13 mouse cellular contexts compared by ENCODE assay signal in genomic region chr5:64566451-64567390, GRCm38 (mm10).
A peak's percentile ranks its signal among the peaks of the same experiment; 100 is the strongest.
DNase-seq lines count a peak whose midpoint lies in the region; ATAC-seq and TF ChIP-seq lines count a peak whose summit lies in the region.
"Had no signal": no experiment of that assay in that cellular context is flagged by ENCODE, and none has a peak within 500 bp of the region (broad histone marks: within the 10 kb centered on the region; RNA-seq: fewer than 3 reads in every experiment).

No protein-coding gene starts in this region.

- no peak overlapping the region for H3K9ac ChIP-seq in forebrain, embryonic 11.5 days (ENCODE audit: low read length)
- H3K9ac ChIP-seq in forebrain, postnatal 0 days = no peak overlapping the region
- no peak overlapping the region for H3K9ac ChIP-seq in lung, postnatal 0 days (replicated peaks; ENCODE audit: low read depth)
- no peak overlapping the region for H3K9ac ChIP-seq in limb, embryonic 12.5 days (replicated peaks)
- H3K9ac ChIP-seq in hindbrain, embryonic 11.5 days (ENCODE audit: low read depth, low read length) = no peak overlapping the region
- H3K9ac ChIP-seq: neural tube, embryonic 15.5 days had no signal

- no peaks in the 10 kb centered on the region for H3K27me3 ChIP-seq in forebrain, embryonic 11.5 days (ENCODE audit: control insufficient read depth, insufficient read depth, low read length)
- no peaks in the 10 kb centered on the region for H3K27me3 ChIP-seq in forebrain, postnatal 0 days (ENCODE audit: insufficient read depth, low read length)
- H3K27me3 ChIP-seq in lung, postnatal 0 days (replicated peaks; ENCODE audit: insufficient read depth, low read length) = no peaks in the 10 kb centered on the region
- H3K27me3 ChIP-seq in limb, embryonic 12.5 days = no peaks in the 10 kb centered on the region
- H3K27me3 ChIP-seq in hindbrain, embryonic 11.5 days (ENCODE audit: control insufficient read depth, insufficient read depth, low read length) = no peaks in the 10 kb centered on the region
- H3K27me3 ChIP-seq: neural tube, embryonic 15.5 days had no signal

- 90% methylated on average over 13 of the region's 13 CpGs for WGBS in forebrain, embryonic 11.5 days
- WGBS in forebrain, postnatal 0 days = 94% methylated on average over 13 of the region's 13 CpGs
- 73% methylated on average over 13 of the region's 13 CpGs for WGBS in lung, postnatal 0 days
- WGBS in limb, embryonic 12.5 days = 72% methylated on average over 13 of the region's 13 CpGs
- 84% methylated on average over 13 of the region's 13 CpGs for WGBS in hindbrain, embryonic 11.5 days

- H3K27ac ChIP-seq in forebrain, embryonic 11.5 days (ENCODE audit: low read depth, low read length) = no peak overlapping the region
- H3K27ac ChIP-seq in forebrain, postnatal 0 days (ENCODE audit: low read depth, low read length) = no peak overlapping the region
- no peak overlapping the region for H3K27ac ChIP-seq in lung, postnatal 0 days (ENCODE audit: low read length)
- 0 out of 2 replicates have a peak overlapping the region, but pooled peaks have one; percentile 5 for H3K27ac ChIP-seq in limb, embryonic 12.5 days
- H3K27ac ChIP-seq in hindbrain, embryonic 11.5 days (ENCODE audit: low read depth, low read length) = no peak overlapping the region
- H3K27ac ChIP-seq: neural tube, embryonic 15.5 days had no signal

- no peak for TF ChIP-seq EP300 in lung, postnatal 0 days (IDR thresholded peaks at IDR 0.05)

- H3K36me3 ChIP-seq in forebrain, embryonic 11.5 days (ENCODE audit: control insufficient read depth, insufficient read depth, low read length) = no peaks in the 10 kb centered on the region
- no peaks in the 10 kb centered on the region for H3K36me3 ChIP-seq in forebrain, postnatal 0 days (ENCODE audit: insufficient read depth)
- H3K36me3 ChIP-seq in lung, postnatal 0 days (ENCODE audit: insufficient read depth, low read length) = no peaks in the 10 kb centered on the region
- H3K36me3 ChIP-seq in limb, embryonic 12.5 days = no peaks in the 10 kb centered on the region
- H3K36me3 ChIP-seq in hindbrain, embryonic 11.5 days (ENCODE audit: control insufficient read depth, insufficient read depth, low read length) = no peaks in the 10 kb centered on the region
- H3K36me3 ChIP-seq: neural tube, embryonic 15.5 days had no signal

- no peak for ATAC-seq in forebrain, embryonic 11.5 days (replicated peaks; ENCODE audit: low FRiP score)
- ATAC-seq in forebrain, postnatal 0 days = no peak
- no peak for ATAC-seq in lung, postnatal 0 days
- ATAC-seq in limb, embryonic 12.5 days (ENCODE audit: insufficient number of reproducible peaks, insufficient read depth, low FRiP score, low TSS enrichment, low read depth) = peak; percentile 42; the same call in 1 of the 2 replicates
- ATAC-seq in megakaryocyte progenitor cell, adult 5-6 weeks (replicated peaks; ENCODE audit: poor library complexity) = peak; percentile 50
- ATAC-seq in cerebellum, adult (ENCODE audit: insufficient number of reproducible peaks, low FRiP score, low TSS enrichment) = no peak
- no peak for ATAC-seq in hindbrain, embryonic 11.5 days (ENCODE audit: low FRiP score)

- H3K4me3 ChIP-seq in forebrain, embryonic 11.5 days (ENCODE audit: low read depth, low read length) = no peak overlapping the region
- H3K4me3 ChIP-seq in forebrain, postnatal 0 days (ENCODE audit: low read depth, low read length) = no peak overlapping the region
- H3K4me3 ChIP-seq in lung, postnatal 0 days (ENCODE audit: low read depth, low read length) = no peak overlapping the region
- H3K4me3 ChIP-seq in limb, embryonic 12.5 days (replicated peaks) = no peak overlapping the region
- no peak overlapping the region for H3K4me3 ChIP-seq in hindbrain, embryonic 11.5 days (ENCODE audit: low read depth, low read length)
- H3K4me3 ChIP-seq: neural tube, embryonic 15.5 days had no signal

- no peaks in the 10 kb centered on the region for H3K9me3 ChIP-seq in forebrain, embryonic 11.5 days (ENCODE audit: control insufficient read depth, low read length)
- H3K9me3 ChIP-seq in forebrain, postnatal 0 days (ENCODE audit: low read length) = no peaks in the 10 kb centered on the region
- H3K9me3 ChIP-seq in lung, postnatal 0 days (ENCODE audit: low read length) = no peaks in the 10 kb centered on the region
- no peaks in the 10 kb centered on the region for H3K9me3 ChIP-seq in limb, embryonic 12.5 days
- H3K9me3 ChIP-seq in hindbrain, embryonic 11.5 days (ENCODE audit: control insufficient read depth, low read length) = no peaks in the 10 kb centered on the region
- H3K9me3 ChIP-seq: neural tube, embryonic 15.5 days had no signal

- no peak overlapping the region for H3K4me2 ChIP-seq in forebrain, embryonic 11.5 days (ENCODE audit: low read depth, low read length, severe bottlenecking)
- H3K4me2 ChIP-seq in forebrain, postnatal 0 days (ENCODE audit: low read depth) = no peak overlapping the region
- H3K4me2 ChIP-seq in lung, postnatal 0 days (replicated peaks; ENCODE audit: low read depth, low read length) = no peak overlapping the region
- H3K4me2 ChIP-seq in limb, embryonic 12.5 days = no peak overlapping the region
- H3K4me2 ChIP-seq in hindbrain, embryonic 11.5 days (replicated peaks; ENCODE audit: low read depth, low read length) = no peak overlapping the region
- H3K4me2 ChIP-seq: neural tube, embryonic 15.5 days had no signal

- no peak for TF ChIP-seq CTCF in forebrain, postnatal 0 days (IDR thresholded peaks at IDR 0.05; ENCODE audit: low read depth)
- no peak for TF ChIP-seq CTCF in lung, postnatal 0 days (IDR thresholded peaks at IDR 0.05)

- peak; percentile 20 for DNase-seq in forebrain, embryonic 11.5 days (ENCODE audit: low spot score)
- DNase-seq in forebrain, postnatal 0 days = no peak
- peak; percentile 59 for DNase-seq in lung, postnatal 0 days (ENCODE audit: low spot score)
- no peak for DNase-seq in lung, postnatal 10 days
- no peak for DNase-seq in hindbrain, embryonic 11.5 days (ENCODE audit: low spot score)
- DNase-seq: cerebellum, adult 9-11 months; kidney, adult 11 months; kidney, postnatal 4 days; lung, adult 18-20 months had no signal

- no peaks in the 10 kb centered on the region for H3K4me1 ChIP-seq in forebrain, embryonic 11.5 days (replicated peaks; ENCODE audit: control insufficient read depth, insufficient read depth, low read length)
- no peaks in the 10 kb centered on the region for H3K4me1 ChIP-seq in forebrain, postnatal 0 days (ENCODE audit: insufficient read depth)
- no peaks in the 10 kb centered on the region for H3K4me1 ChIP-seq in lung, postnatal 0 days (ENCODE audit: insufficient read depth, low read depth, low read length)
- H3K4me1 ChIP-seq in limb, embryonic 12.5 days (replicated peaks) = peaks cover 9% of the 10 kb centered on the region; the same call in 1 of the 2 replicates
- H3K4me1 ChIP-seq in hindbrain, embryonic 11.5 days (replicated peaks; ENCODE audit: control insufficient read depth, insufficient read depth, low read length) = no peaks in the 10 kb centered on the region
- H3K4me1 ChIP-seq: neural tube, embryonic 15.5 days had no signal

Comparison
In these comparisons a context has a peak if more than half of its experiments do, and no peak if none do; other contexts are left out.
1. DNase-seq: peak in forebrain, embryonic 11.5 days (single experiment) and lung, postnatal 0 days (single experiment); none in forebrain, postnatal 0 days (single experiment), lung, postnatal 10 days (single experiment) and hindbrain, embryonic 11.5 days (single experiment).
2. ATAC-seq: peak in limb, embryonic 12.5 days (single experiment) and megakaryocyte progenitor cell, adult 5-6 weeks (single experiment); none in forebrain, embryonic 11.5 days (single experiment), forebrain, postnatal 0 days (single experiment), lung, postnatal 0 days (single experiment), cerebellum, adult (single experiment) and hindbrain, embryonic 11.5 days (single experiment).